ENCODE assay signal across 16 mouse cellular contexts in the genomic region with DNA sequence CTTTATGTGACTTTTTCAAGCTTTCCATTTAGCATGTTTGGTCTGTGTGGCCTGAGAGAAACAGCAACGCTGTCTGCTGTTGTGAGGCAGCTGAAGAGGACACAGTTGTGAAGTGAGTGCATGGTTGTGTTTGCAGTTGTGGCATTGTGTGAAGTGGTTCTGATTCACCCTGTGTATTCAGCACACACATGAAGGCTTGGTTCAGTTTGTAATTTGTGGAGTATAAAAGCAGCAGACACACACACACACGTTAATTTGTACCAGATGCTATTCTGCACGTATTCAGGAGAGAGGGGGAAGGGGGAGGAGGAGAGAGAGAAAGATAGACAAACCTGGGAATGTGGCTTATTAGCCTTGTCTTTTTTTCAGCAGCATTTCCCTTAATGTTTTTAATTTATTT.
A peak's percentile ranks its signal among the peaks of the same experiment; 100 is the strongest.
DNase-seq lines count a peak whose midpoint lies in the region; ATAC-seq lines count a peak whose summit lies in the region.
"Had no signal": no experiment of that assay in that cellular context is flagged by ENCODE, and none has a peak within 500 bp of the region (broad histone marks: within the 10 kb centered on the region; RNA-seq: fewer than 3 reads in every experiment).

No protein-coding gene starts in this region.

- peaks cover 9% of the 10 kb centered on the region; the same call in 1 of the 2 replicates for H3K9me3 ChIP-seq in heart, embryonic 13.5 days
- no peaks in the 10 kb centered on the region; the same call in 1 of the 2 replicates for H3K9me3 ChIP-seq in heart, embryonic 11.5 days (replicated peaks; ENCODE audit: control insufficient read depth, low read length)
- no peaks in the 10 kb centered on the region for H3K9me3 ChIP-seq in limb, embryonic 10.5 days (replicated peaks)
- H3K9me3 ChIP-seq: hindbrain, embryonic 15.5 days; liver, embryonic 15.5 days; neural tube, embryonic 15.5 days had no signal

- WGBS in heart, embryonic 13.5 days = 67% methylated on average over 3 of the region's 3 CpGs
- WGBS in heart, embryonic 11.5 days (ENCODE audit: insufficient replicate concordance) = 63% methylated on average over 3 of the region's 3 CpGs
- 40% methylated on average over 3 of the region's 3 CpGs for WGBS in limb, embryonic 10.5 days

- H3K4me3 ChIP-seq in heart, embryonic 13.5 days = no peak overlapping the region
- H3K4me3 ChIP-seq in heart, embryonic 11.5 days (ENCODE audit: low read depth, low read length) = no peak overlapping the region
- no peak overlapping the region for H3K4me3 ChIP-seq in limb, embryonic 10.5 days
- H3K4me3 ChIP-seq: hindbrain, embryonic 15.5 days; liver, embryonic 15.5 days; neural tube, embryonic 15.5 days had no signal

- H3K27me3 ChIP-seq in heart, embryonic 13.5 days (replicated peaks) = no peaks in the 10 kb centered on the region
- H3K27me3 ChIP-seq in heart, embryonic 11.5 days (ENCODE audit: control insufficient read depth, insufficient read depth, low read length) = no peaks in the 10 kb centered on the region
- no peaks in the 10 kb centered on the region for H3K27me3 ChIP-seq in limb, embryonic 10.5 days (ENCODE audit: low read depth, poor library complexity, severe bottlenecking)
- H3K27me3 ChIP-seq: hindbrain, embryonic 15.5 days; liver, embryonic 15.5 days; neural tube, embryonic 15.5 days had no signal

- peak overlapping the region; percentile 20; the same call in 1 of the 2 replicates for H3K4me2 ChIP-seq in heart, embryonic 13.5 days
- no peak overlapping the region for H3K4me2 ChIP-seq in heart, embryonic 11.5 days
- H3K4me2 ChIP-seq: hindbrain, embryonic 15.5 days; liver, embryonic 15.5 days; neural tube, embryonic 15.5 days had no signal

- no peak for ATAC-seq in heart, embryonic 13.5 days (ENCODE audit: extremely low read depth, insufficient number of reproducible peaks, low FRiP score, low TSS enrichment)
- ATAC-seq in heart, embryonic 11.5 days (replicated peaks; ENCODE audit: insufficient number of reproducible peaks, low FRiP score, low TSS enrichment) = no peak
- ATAC-seq: CD4-positive, CD25-positive, alpha-beta regulatory T cell, adult 4 months had no signal

- peak; percentile 20 for DNase-seq in brain, adult 2 months (ENCODE audit: low read depth, low spot score)
- DNase-seq in embryo, embryonic 11.5 days (ENCODE audit: low read depth, low spot score) = peak; percentile 19
- DNase-seq in limb, embryonic 10.5 days (ENCODE audit: low spot score) = peak; percentile 52
- DNase-seq in urinary bladder, postnatal 10 days (ENCODE audit: low spot score) = no peak
- no peak for DNase-seq in gastrocnemius, postnatal 4 days (ENCODE audit: low spot score in 2 of 2)
- DNase-seq: adrenal gland, postnatal 14 days; cerebellum, adult 8-10 months; kidney, adult 2 months; kidney, postnatal 36 days; right cerebral cortex, postnatal 4 days had no signal

- H3K36me3 ChIP-seq in heart, embryonic 13.5 days = peaks cover 4% of the 10 kb centered on the region
- H3K36me3 ChIP-seq in heart, embryonic 11.5 days (ENCODE audit: control insufficient read depth, insufficient read depth, low read length) = no peaks in the 10 kb centered on the region
- peaks cover 8% of the 10 kb centered on the region; the same call in 1 of the 2 replicates for H3K36me3 ChIP-seq in limb, embryonic 10.5 days
- H3K36me3 ChIP-seq: hindbrain, embryonic 15.5 days; neural tube, embryonic 15.5 days had no signal

- 0 out of 2 replicates have a peak overlapping the region, but pooled peaks have one; percentile 33 for H3K9ac ChIP-seq in heart, embryonic 13.5 days
- H3K9ac ChIP-seq in heart, embryonic 11.5 days (ENCODE audit: low read depth, low read length) = no peak overlapping the region
- H3K9ac ChIP-seq: hindbrain, embryonic 15.5 days; liver, embryonic 15.5 days; neural tube, embryonic 15.5 days had no signal

- peak overlapping the region; percentile 70 for H3K27ac ChIP-seq in heart, embryonic 13.5 days (replicated peaks)
- H3K27ac ChIP-seq in heart, embryonic 11.5 days (ENCODE audit: low read depth, low read length) = no peak overlapping the region
- peak overlapping the region; percentile 81 for H3K27ac ChIP-seq in limb, embryonic 10.5 days
- H3K27ac ChIP-seq: hindbrain, embryonic 15.5 days; liver, embryonic 15.5 days; neural tube, embryonic 15.5 days had no signal

- peaks cover 64% of the 10 kb centered on the region for H3K4me1 ChIP-seq in heart, embryonic 13.5 days
- H3K4me1 ChIP-seq in heart, embryonic 11.5 days (ENCODE audit: control insufficient read depth, insufficient read depth, low read length) = peaks cover 34% of the 10 kb centered on the region
- peaks cover 36% of the 10 kb centered on the region for H3K4me1 ChIP-seq in limb, embryonic 10.5 days
- H3K4me1 ChIP-seq: hindbrain, embryonic 15.5 days had no signal

Comparison
In these comparisons a context has a peak if more than half of its experiments do, and no peak if none do; other contexts are left out.
1. DNase-seq: peak in brain, adult 2 months (single experiment), embryo, embryonic 11.5 days (single experiment) and limb, embryonic 10.5 days (single experiment); none in urinary bladder, postnatal 10 days (single experiment) and gastrocnemius, postnatal 4 days (0 of 2).